Mouse (Mus musculus) midbrain, embryonic 14.5 days (tissue): ENCODE data around the gene Acp5. TPM values are rescaled to one million over a fixed set of nuclear protein-coding genes. Genes with fewer than 3 reads are reported as not detected.

ENCODE experiments used
- ATAC-seq: fragments of 200-750 bp; cut with Nextera tagmentation; 2 replicates; pipeline ENCODE4 v1.8.0; 2017; ENCODE audit warnings: moderate number of reproducible peaks, moderate library complexity; ENCODE audit not compliant: low FRiP score, low TSS enrichment
- DNase-seq: peaks from one replicate; pipeline ENCODE4 v3.0.0-alpha.2; 2015
- H3K27ac ChIP-seq: fragments of 300-500 bp; sonication (generic); replicated peaks from 2 replicates; pipeline ENCODE4 v1.5.1; 2014; ENCODE audit warnings: mild to moderate bottlenecking, low read depth, low read length, moderate library complexity
- H3K27me3 ChIP-seq: fragments of 300-500 bp; sonication (generic); 2 replicates; pipeline ENCODE4 v1.6.1; 2014; ENCODE audit warnings: low read length, control low read depth, mixed read lengths; ENCODE audit not compliant: control insufficient read depth, insufficient read depth
- H3K36me3 ChIP-seq: fragments of 300-500 bp; sonication (generic); 2 replicates; pipeline ENCODE4 v1.6.1; 2014; ENCODE audit warnings: low read length, control low read depth; ENCODE audit not compliant: control insufficient read depth, insufficient read depth
- H3K4me1 ChIP-seq: fragments of 300-500 bp; sonication (generic); 2 replicates; pipeline ENCODE4 v1.6.1; 2014; ENCODE audit warnings: mild to moderate bottlenecking, antibody characterized with exemption, low read length, control low read depth; ENCODE audit not compliant: control insufficient read depth, insufficient read depth
- H3K4me2 ChIP-seq: fragments of 300-500 bp; sonication (generic); 2 replicates; pipeline ENCODE4 v1.6.1; 2014; ENCODE audit warnings: mild to moderate bottlenecking, low read length, moderate library complexity
- H3K4me3 ChIP-seq: fragments of 300-500 bp; sonication (generic); replicated peaks from 2 replicates; pipeline ENCODE4 v1.5.1; 2014; ENCODE audit warnings: low read depth, low read length
- H3K9ac ChIP-seq: fragments of 300-500 bp; sonication (generic); replicated peaks from 2 replicates; pipeline ENCODE4 v1.6.1; 2014; ENCODE audit warnings: mild to moderate bottlenecking, low read length, moderate library complexity
- H3K9me3 ChIP-seq: fragments of 300-500 bp; sonication (generic); 2 replicates; pipeline ENCODE4 v1.6.1; 2016; ENCODE audit warnings: low read length, control low read depth, mixed read lengths; ENCODE audit not compliant: control insufficient read depth
- WGBS: fragments of 180-500 bp; shearing (Covaris S2); extraction: QIAGEN DNeasy Blood & Tissue Kit; methylation state at CpG from one replicate; pipeline ENCODE4 v1.1.7; 2014; 5-methylcytosine and 5-hydroxymethylcytosine counted together
- polyA plus RNA-seq: library from polyadenylated mRNA; unstranded; fragments of >200 nt; fragmentation: Nextera tagmentation; extraction: Ambion mirVana; gene quantifications from 2 replicates; pipeline ENCODE4 v1.2.1, GENCODE M21; 2014

Gene Acp5
- polyA plus RNA-seq, 1 experiment from 2014 or later = 0.79 TPM

DNA sequence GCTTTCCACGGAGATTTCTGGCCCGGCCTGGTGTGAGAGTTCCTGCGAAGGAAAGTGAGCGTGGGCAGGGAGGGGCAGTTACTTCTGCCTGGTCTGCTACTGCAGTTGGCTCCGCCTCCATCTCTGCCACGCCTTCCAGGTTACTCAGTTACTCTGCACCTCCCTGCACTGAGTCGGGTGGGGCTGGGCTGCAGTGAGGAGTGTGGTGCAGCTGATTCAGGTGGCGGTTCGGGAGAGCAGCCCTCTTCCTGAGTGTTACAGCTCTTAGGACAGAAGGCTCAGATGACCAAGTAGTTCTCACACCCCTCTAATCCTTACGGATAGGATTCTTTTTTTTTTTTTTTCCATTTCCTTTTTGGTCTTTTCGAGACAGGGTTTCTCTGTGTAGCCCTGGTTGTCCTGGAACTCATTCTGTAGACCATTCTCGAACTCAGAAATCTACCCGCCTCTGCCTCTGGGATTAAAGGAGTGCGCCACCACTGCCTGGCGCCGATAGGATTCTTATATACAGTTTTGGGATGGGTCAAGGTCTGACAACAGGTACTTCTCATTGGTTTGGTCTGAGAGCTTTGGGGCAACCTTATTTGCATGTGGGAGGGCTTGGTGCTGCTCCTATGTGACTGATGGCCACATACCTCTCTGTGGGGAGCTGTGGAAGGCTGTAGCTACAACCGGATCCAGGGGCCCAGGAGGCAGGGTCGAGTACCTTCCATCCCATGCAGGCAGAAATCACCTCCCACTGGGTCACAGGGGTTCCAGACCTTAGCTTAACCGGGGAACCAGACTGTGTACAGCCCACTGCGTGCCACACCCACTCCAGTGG, 14.1 kb upstream of the Acp5 start:
- Histone ChIP-seq H3K4me1 (no peaks in the 10 kb centered on the region), H3K4me2 (no peak overlapping the region), H3K9me3 (no peaks in the 10 kb centered on the region; the same call in 1 of the 2 replicates), H3K9ac (no peak overlapping the region), H3K27ac (no peak overlapping the region), H3K27me3 (no peaks in the 10 kb centered on the region), H3K4me3 (no peak overlapping the region), H3K36me3 (no peaks in the 10 kb centered on the region)
- ATAC-seq (no peak), DNase-seq (no peak)
- 81% methylated on average over 20 of the region's 20 CpGs for WGBS

DNA sequence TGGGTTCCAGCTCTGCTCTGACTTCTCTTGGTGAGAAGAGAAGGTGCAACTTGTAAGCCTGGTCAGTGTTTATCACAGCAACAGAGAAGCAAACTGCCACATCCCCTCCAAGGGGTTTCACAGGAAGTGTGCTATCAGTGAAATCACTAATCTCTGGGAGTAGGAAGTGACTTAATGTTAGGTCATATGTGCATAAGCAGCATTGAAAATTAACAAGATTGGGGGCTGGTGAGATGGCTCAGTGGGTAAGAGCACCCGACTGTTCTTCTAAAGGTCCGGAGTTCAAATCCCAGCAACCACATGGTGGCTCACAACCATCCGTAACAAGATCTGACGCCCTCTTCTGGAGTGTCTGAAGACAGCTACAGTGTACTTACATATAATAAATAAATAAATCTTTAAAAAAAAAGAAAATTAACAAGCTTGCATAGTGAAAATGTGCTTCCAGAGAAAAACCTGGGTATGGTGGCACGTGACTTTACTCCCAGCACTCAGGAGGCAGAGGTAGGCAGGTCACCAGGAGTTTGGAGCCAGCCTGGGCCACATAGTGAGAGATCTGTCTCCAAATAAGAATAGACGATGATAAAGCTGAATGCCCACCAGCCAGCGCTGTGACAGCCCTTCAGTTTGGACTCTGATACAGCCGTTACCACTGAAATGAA, 8.9 kb upstream of the Acp5 start:
- WGBS = 79% methylated on average over 6 of the region's 8 CpGs
- Histone ChIP-seq H3K9me3 (no peaks in the 10 kb centered on the region; the same call in 1 of the 2 replicates), H3K9ac (no peak overlapping the region), H3K4me3 (no peak overlapping the region), H3K27me3 (no peaks in the 10 kb centered on the region), H3K4me1 (no peaks in the 10 kb centered on the region), H3K27ac (no peak overlapping the region), H3K4me2 (no peak overlapping the region), H3K36me3 (no peaks in the 10 kb centered on the region)
- DNase-seq (no peak), ATAC-seq (no peak)

DNA sequence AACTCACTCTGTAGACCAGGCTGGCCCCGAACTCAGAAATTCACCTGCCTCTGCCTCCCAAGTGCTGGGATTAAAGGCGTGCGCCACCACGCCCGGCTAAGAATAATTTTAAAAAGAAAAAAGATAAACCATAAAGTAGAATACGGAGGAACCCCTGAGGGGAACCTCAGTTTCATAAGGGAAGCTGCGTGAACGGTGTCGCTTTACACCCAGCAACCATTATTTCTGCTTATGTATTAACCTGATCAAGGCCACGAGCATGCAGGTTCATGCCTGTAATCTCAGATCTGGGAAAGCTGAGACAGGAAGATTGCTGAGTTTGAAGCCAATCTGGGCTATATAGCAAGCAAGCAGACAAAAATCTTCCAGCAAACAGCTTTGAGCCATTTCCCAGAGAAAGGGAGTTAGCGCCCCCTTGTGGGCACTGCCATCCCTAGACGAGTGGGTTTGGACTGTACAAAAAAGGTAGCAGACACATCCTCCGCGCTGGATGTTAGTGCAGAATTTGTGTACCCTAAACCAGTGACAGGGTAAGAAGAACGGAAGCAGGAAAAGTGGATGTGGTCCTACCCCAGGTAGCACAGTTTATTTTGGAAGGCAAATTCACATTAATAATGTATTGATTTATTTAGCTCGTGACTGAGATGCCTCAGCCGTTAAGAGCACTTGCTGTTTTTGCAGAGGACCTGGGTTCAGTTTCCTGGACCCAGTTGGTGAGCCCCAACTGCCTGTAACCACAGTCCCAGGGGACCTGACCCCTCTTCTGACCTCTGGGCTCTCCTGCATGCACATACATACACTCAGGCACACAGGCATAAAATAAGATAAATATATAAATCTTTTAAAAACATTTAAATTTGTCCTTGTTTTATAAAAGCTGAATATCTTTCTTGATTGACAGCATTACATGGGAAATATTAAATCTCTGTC, 7.9 kb upstream of the Acp5 start:
- peak; percentile 50; the same call in 1 of the 2 replicates for ATAC-seq

DNA sequence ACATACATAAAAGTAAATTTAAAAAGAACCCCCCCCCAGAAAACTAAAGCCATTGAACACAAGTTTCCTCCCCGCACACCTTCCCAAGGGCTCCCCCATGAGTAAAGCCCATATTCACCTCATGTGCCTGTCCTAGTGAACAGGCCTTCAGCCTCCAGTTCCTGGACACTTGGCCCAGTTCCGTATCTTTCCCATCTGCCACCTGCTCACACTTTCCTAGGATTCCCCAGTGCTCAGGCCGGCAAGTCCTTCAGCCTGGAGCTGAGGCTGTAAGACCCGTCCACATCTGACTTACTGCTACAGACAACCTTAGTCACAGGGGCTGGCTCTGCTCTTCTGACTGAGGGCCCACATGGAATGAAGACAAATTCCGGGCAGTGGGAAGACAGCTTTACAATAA, 4.2 kb upstream of the Acp5 start:
- H3K4me3 ChIP-seq = no peak overlapping the region

More for the DNA sequence above, 7.9 kb upstream of the Acp5 start:
- Histone ChIP-seq H3K27ac (no peak overlapping the region), H3K4me2 (no peak overlapping the region), H3K4me1 (no peaks in the 10 kb centered on the region), H3K27me3 (no peaks in the 10 kb centered on the region), H3K4me3 (no peak overlapping the region), H3K9ac (no peak overlapping the region), H3K9me3 (no peaks in the 10 kb centered on the region; the same call in 1 of the 2 replicates), H3K36me3 (no peaks in the 10 kb centered on the region)
- 53% methylated on average over 17 of the region's 17 CpGs for WGBS
- DNase-seq = peak; percentile 94

DNA sequence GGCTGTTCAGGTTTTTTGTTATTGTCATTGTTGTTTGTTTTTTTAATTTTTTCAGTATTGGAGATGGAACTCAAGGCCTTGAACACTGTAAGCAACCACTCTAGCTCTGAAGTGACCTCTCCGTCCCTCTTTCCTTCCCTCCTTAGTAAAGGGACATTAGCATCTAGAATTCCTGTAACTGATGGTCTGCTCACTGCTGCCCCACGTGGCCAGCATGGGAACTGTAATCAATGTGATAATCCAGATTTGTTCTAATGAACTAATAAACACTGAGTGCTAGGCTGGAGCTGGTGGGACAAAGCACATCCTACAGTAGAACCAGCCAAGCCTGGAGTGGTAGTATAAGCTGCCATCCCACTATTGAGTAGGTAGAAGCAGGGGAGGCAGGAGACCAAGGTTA, 3.0 kb upstream of the Acp5 start:
- H3K4me3 ChIP-seq = no peak overlapping the region
- H3K9ac ChIP-seq = no peak overlapping the region
- H3K27ac ChIP-seq = no peak overlapping the region
- no peak for ATAC-seq
- DNase-seq = peak; percentile 64
- no peak overlapping the region for H3K4me2 ChIP-seq
- 30% methylated on average over 2 of the region's 2 CpGs for WGBS
- H3K4me1 ChIP-seq = no peaks in the 10 kb centered on the region
- no peaks in the 10 kb centered on the region for H3K27me3 ChIP-seq
- no peaks in the 10 kb centered on the region for H3K9me3 ChIP-seq
- no peaks in the 10 kb centered on the region for H3K36me3 ChIP-seq

More for the DNA sequence above, 4.2 kb upstream of the Acp5 start:
- H3K27ac ChIP-seq = no peak overlapping the region
- DNase-seq (no peak), ATAC-seq (no peak)
- H3K4me2 ChIP-seq = no peak overlapping the region
- H3K9ac ChIP-seq = no peak overlapping the region
- no peaks in the 10 kb centered on the region for H3K9me3 ChIP-seq
- no peaks in the 10 kb centered on the region for H3K4me1 ChIP-seq
- 88% methylated on average over 5 of the region's 5 CpGs for WGBS
- H3K27me3 ChIP-seq = no peaks in the 10 kb centered on the region
- H3K36me3 ChIP-seq = no peaks in the 10 kb centered on the region

DNA sequence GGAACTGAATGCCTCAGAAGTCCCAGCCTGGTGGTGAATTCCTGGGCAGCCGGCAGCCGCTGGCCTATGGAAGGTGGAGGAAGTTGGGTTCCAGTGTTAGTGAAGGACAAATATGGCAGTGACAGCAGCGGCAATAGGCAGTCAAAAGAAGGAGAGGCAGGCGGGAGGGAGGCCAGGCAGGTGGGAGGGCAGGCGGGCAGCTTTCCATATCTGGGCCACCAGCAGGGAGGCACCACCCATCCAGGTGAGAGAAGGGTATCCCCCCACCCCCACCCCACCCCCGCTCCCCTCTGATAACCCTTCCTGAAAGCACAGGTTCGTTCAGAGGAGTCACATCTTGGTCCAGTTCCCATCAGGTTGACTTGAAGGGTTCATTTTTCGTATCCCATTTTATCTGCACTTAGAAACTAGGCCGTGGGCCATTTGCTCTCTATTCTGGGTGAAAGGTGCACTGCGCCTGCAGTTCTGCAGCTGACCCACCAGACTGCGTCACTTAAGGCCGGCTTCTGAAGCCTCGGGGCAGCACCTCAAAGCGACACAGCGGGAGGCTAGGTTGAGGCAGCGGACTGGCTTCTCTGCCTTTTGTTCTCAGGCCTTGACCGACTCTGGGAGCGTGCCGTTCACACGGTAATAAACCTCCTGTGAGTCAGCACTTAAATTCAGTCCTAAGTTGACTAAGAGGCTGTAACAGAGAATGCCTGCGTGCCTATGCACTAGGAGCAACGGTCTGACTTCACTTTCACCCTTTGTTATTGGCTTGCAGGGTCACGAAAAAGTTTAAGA, 1.4 kb upstream of the Acp5 start:
- 12% methylated on average over 23 of the region's 23 CpGs for WGBS
- Histone ChIP-seq H3K27ac (no peak overlapping the region), H3K4me3 (no peak overlapping the region), H3K9ac (no peak overlapping the region), H3K4me1 (no peaks in the 10 kb centered on the region), H3K36me3 (no peaks in the 10 kb centered on the region), H3K4me2 (no peak overlapping the region), H3K27me3 (peaks cover 5% of the 10 kb centered on the region; the same call in 1 of the 2 replicates), H3K9me3 (no peaks in the 10 kb centered on the region)
- ATAC-seq (no peak), DNase-seq (peak; percentile 37)

DNA sequence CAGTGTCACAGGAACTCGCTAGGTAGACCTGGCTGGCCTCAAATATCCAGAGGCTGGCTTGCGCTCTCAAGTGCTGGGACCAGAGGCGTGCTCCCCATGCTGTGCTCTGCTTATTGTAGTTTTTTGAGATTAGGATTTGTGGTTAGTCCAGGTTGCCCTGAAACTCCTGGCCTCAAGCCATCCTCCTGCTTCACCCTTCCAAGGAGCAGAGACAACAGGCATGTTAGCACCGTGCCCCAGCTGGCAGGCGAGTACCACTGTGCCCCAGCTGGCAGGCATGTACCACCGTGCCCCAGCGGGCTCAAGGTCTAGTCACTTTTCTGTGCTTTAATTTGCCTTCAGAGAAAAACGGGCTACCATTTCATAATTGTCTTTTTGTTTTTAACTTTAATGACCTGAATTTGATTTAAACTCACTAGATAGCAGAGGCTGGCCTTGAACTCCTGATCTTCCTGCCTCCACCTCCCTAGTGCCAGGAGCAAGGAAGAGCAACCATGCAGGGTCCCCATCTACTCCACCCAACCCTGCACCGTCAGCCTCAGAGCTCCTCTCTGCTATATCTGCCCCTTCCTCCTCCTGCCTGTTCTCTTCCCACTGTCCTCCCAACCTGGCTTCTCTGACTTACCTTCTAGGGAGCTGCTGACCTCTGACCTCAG, 395 bp downstream of the Acp5 start:
- WGBS = 81% methylated on average over 9 of the region's 9 CpGs

More for the DNA sequence above, 395 bp downstream of the Acp5 start:
- Histone ChIP-seq H3K27ac (no peak overlapping the region), H3K9ac (no peak overlapping the region), H3K27me3 (peaks cover 19% of the 10 kb centered on the region; the same call in 1 of the 2 replicates), H3K4me1 (no peaks in the 10 kb centered on the region), H3K36me3 (no peaks in the 10 kb centered on the region), H3K4me2 (no peak overlapping the region), H3K9me3 (no peaks in the 10 kb centered on the region), H3K4me3 (no peak overlapping the region)
- no peak for ATAC-seq
- DNase-seq = no peak
